Mouse (Mus musculus): ENCODE results near the gene Neurl2.

The Neurl2 gene

GRCm38 (mm10) chr2:164785481-164786387 is 47.5 kb downstream of the Neurl2 start, which contains the start of gene Snx21:
Snx21 (plus strand) TSS chr2:164785823.
- peak; percentile 88 for DNase-seq

DNA sequence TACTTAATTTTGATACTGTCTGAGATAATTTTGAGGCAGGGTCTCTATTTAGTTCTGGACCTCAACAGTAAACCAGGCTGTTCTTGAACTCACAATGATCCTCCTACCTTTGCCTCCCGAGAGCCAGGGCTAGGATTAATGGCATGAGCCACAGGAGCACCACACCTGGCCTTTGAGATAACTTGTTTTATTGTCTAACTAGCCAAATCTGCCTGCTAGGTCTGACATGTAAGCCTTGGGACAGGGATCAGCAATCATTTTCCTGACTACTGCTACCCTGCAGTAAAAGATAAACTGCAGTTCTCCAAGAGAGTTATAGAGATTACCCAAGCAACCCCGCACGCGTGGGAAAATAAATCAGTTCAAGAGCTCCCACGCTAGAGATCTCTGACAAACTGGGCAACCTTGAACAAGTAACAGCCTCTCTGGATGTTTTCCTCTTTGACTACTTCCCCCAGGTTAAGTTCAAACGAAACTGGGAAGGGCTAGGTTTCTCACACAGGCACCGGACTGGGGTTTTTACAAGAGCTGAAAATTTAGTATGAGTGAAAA is 48.3 kb downstream of the Neurl2 start:
- no peak for DNase-seq

GRCm38 (mm10) chr2:164783926-164784581 is 49.2 kb downstream of the Neurl2 start:
- DNase-seq, result no peak

DNA sequence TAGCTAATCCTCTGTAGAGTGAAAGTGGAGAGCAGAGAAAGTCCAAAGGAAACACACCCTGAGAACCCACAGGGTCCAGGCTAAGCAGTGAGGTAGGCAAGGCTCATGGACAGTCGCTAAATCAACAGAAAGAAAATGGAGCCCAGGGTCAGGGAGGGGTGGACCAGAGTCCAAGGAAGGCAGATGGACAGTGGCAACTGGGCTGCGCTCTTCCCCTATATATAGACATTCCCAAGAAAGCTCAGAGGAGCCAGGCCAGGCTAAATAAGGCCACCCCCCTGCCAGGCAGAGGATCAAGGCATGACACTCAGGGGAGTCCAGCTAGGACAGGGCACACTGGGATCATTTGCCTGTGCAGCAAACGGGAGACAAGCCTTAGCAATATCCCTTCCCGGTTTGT is 51.4 kb downstream of the Neurl2 start:
- no peak for DNase-seq
